8 mouse cellular contexts compared by ENCODE assay signal in genomic region chr4:12140141-12140567, GRCm38 (mm10). TPM values are rescaled to one million over a fixed set of nuclear protein-coding genes. Genes with fewer than 3 reads are reported as not detected.
DNase-seq lines count a peak whose midpoint lies in the region; ATAC-seq lines count a peak whose summit lies in the region.
"Not testable (repeated sequence)": the region's sequence is repeated elsewhere in the genome, so short reads cannot be mapped to it uniquely, and the experiment has no call there.

Rbm12b1 (plus strand) TSS chr4:12140264.

- peak within 1 kb of the TSS; percentile 48 for H3K4me2 ChIP-seq in hindbrain, embryonic 14.5 days (replicated peaks)

- peak within 1 kb of the TSS; percentile 60 for H3K9ac ChIP-seq in hindbrain, embryonic 14.5 days

- DNase-seq in T-cell, adult 2 months (ENCODE audit: low spot score) = peak; percentile 69
- DNase-seq in cerebellum, postnatal 36 days = peak; percentile 75 to 81
- DNase-seq in frontal cortex, postnatal 36 days (ENCODE audit: low spot score in 2 of 2) = peak; percentile 87
- peak; percentile 81 for DNase-seq in hindbrain, embryonic 14.5 days (ENCODE audit: low spot score)
- peak; percentile 61 to 75 for DNase-seq in layer of hippocampus, postnatal 25 days (ENCODE audit: extremely low spot score in 1 of 2, low spot score in 1 of 2)
- DNase-seq in lung, postnatal 14 days = peak; percentile 75
- DNase-seq in ovary, postnatal 36 days (ENCODE audit: low spot score) = peak; percentile 74
- DNase-seq in thymus, postnatal 14 days = peak; percentile 77

- H3K36me3 ChIP-seq in hindbrain, embryonic 14.5 days (replicated peaks; ENCODE audit: control insufficient read depth, insufficient read depth) = not testable (repeated sequence)

- not testable (repeated sequence) for H3K4me1 ChIP-seq in hindbrain, embryonic 14.5 days (replicated peaks; ENCODE audit: control insufficient read depth, insufficient read depth, low read length)

- not testable (repeated sequence) for H3K9me3 ChIP-seq in hindbrain, embryonic 14.5 days (ENCODE audit: control insufficient read depth, low read length)

- ATAC-seq in hindbrain, embryonic 14.5 days (ENCODE audit: low FRiP score) = peak; percentile 99

- H3K4me3 ChIP-seq in hindbrain, embryonic 14.5 days (replicated peaks; ENCODE audit: low read length) = peak within 1 kb of the TSS; percentile 40

- H3K27me3 ChIP-seq in hindbrain, embryonic 14.5 days (ENCODE audit: control insufficient read depth, insufficient read depth, low read length) = not testable (repeated sequence)

- H3K27ac ChIP-seq in hindbrain, embryonic 14.5 days = peak within 1 kb of the TSS; percentile 82

- WGBS in hindbrain, embryonic 14.5 days = 0% methylated on average over 16 of the region's 32 CpGs

RNA-seq across cellular contexts. Expression of gene Rbm12b1, which starts in this region (rescaled TPM):
- polyA plus RNA-seq in hindbrain, embryonic 14.5 days (2014; fragmentation: Nextera tagmentation; extraction: Ambion mirVana) = 9.2 and 10.3 TPM in 2 replicates
- total RNA-seq in layer of hippocampus, postnatal 25 days (2021) = 10 to 100 TPM; 15.3 to 19.8 TPM

Comparison
In these comparisons a context has a peak if more than half of its experiments do, and no peak if none do; other contexts are left out.
1. Peak in every context shown above with its lines: DNase-seq, ATAC-seq, H3K4me3 ChIP-seq and H3K27ac ChIP-seq.